Mouse (Mus musculus) stomach, embryonic 16.5 days (tissue): ENCODE results near the gene Gm26602. TPM values are rescaled to one million over a fixed set of nuclear protein-coding genes. Genes with fewer than 3 reads are reported as not detected.

ENCODE experiments used
- ATAC-seq: fragments of 200-750 bp; cut with Nextera tagmentation; 2 replicates; pipeline ENCODE4 v1.8.0; 2017; ENCODE audit warnings: moderate number of reproducible peaks, moderate TSS enrichment; ENCODE audit not compliant: insufficient read depth, low FRiP score
- H3K27ac ChIP-seq: fragments of 300-500 bp; sonication (generic); 2 replicates; pipeline ENCODE4 v1.5.1; 2014; ENCODE audit warnings: low read length
- H3K27me3 ChIP-seq: fragments of 300-500 bp; sonication (generic); 2 replicates; pipeline ENCODE4 v1.6.1; 2014; ENCODE audit warnings: low read length, control low read depth, mixed read lengths; ENCODE audit not compliant: control insufficient read depth, insufficient read depth
- H3K36me3 ChIP-seq: fragments of 300-500 bp; sonication (generic); 2 replicates; pipeline ENCODE4 v1.6.1; 2014; ENCODE audit warnings: low read length; ENCODE audit not compliant: control insufficient read depth, insufficient read depth
- H3K4me1 ChIP-seq: fragments of 300-500 bp; sonication (generic); 2 replicates; pipeline ENCODE4 v1.6.1; 2014; ENCODE audit warnings: low read length, control low read depth, mixed read lengths; ENCODE audit not compliant: control insufficient read depth, insufficient read depth
- H3K4me2 ChIP-seq: fragments of 300-500 bp; sonication (generic); 2 replicates; pipeline ENCODE4 v1.6.1; 2014; ENCODE audit warnings: low read depth, low read length, mixed read lengths
- H3K4me3 ChIP-seq: fragments of 300-500 bp; sonication (generic); replicated peaks from 2 replicates; pipeline ENCODE4 v1.5.1; 2014; ENCODE audit warnings: mild to moderate bottlenecking, low read length
- H3K9ac ChIP-seq: fragments of 300-500 bp; sonication (generic); 2 replicates; pipeline ENCODE4 v1.6.1; 2014; ENCODE audit warnings: low read length
- H3K9me3 ChIP-seq: fragments of 300-500 bp; sonication (generic); replicated peaks from 2 replicates; pipeline ENCODE4 v1.6.1; 2016; ENCODE audit warnings: low read length, control low read depth; ENCODE audit not compliant: control insufficient read depth
- WGBS: fragments of 180-500 bp; shearing (Covaris S2); extraction: QIAGEN DNeasy Blood & Tissue Kit; methylation state at CpG from one replicate; pipeline ENCODE4 v1.1.7; 2014; 5-methylcytosine and 5-hydroxymethylcytosine counted together
- polyA plus RNA-seq: library from polyadenylated mRNA; unstranded; fragments of >200 nt; fragmentation: Nextera tagmentation; extraction: Ambion mirVana; gene quantifications from 2 replicates; pipeline ENCODE4 v1.2.1, GENCODE M21; 2015

Gene Gm26602
- 4.1 TPM in 1 of 2 replicates, not detected in the other for polyA plus RNA-seq

DNA sequence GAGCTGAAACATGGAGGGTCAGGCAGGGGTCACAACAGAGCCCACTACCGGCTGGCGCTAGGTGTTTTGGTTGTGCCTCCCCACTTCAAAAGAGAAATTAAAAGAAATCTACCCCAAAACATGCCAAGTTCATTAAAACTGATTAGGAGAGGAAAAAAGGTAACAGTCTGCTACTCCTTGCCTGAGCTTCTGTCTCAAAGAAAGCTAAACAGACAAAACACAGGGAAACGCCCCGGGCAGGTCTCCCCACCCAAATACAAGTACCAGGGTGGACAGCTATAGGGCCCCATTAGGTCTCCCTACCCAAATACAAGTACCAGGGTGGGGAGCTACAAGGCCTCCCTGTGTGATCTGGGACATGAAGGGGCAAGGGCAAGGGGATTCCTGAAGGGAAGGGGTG, at the start of gene Gm26602:
Gene Gm26602, plus strand, starts transcription at position 301 of the 400 bp plus-strand sequence.
- Histone ChIP-seq H3K4me3 (no peak within 1 kb of the TSS), H3K27me3 (no peaks in the 10 kb centered on the region), H3K27ac (peak within 1 kb of the TSS; percentile 85; the same call in 1 of the 2 replicates), H3K36me3 (peaks cover 16% of the 10 kb centered on the region; the same call in 1 of the 2 replicates), H3K9ac (peak within 1 kb of the TSS; percentile 34), H3K9me3 (no peaks in the 10 kb centered on the region), H3K4me1 (peaks cover 23% of the 10 kb centered on the region), H3K4me2 (no peak within 1 kb of the TSS)
- 93% methylated on average over 4 of the region's 4 CpGs for WGBS
- ATAC-seq, result no peak

DNA sequence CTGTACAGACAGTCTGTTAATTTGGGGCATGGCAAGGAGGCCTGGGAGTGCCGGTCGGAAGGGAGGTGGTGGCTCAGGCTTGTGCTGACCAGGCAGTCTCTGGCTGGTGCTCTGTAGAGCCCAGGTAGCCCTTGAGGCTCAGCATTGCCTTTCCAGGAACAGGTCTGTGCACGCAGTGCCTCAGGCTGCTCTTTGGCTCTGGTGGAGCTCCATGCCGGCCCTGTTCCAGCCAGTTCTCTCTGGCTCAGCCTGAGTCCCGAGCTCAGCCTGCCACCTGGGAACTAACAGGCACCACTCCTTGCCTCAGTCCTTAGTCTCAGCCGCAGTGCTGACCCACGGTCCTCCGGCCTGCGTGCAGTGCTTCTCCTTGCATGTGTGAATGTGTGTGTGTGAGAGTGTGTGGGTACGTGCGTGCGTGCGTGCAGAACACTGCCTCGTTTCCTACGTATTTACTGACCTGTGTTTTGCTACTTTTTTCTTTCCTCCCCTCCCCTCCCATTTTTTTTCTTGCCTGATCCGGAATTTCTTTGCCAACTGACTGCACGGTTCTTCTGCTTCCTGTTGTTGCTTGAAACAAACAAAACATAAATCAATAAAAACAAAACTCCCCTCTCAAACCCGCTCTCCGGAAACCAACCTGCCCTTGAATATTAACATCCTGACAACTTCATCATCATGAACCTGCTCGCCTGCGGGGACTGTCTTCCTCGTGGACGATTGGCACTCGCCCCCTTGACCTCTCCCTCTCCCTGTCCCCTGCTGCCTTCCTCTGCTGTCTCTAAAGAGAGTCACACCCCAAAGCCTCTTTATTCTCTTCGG, 49.2 kb upstream of the Gm26602 start:
- no peak overlapping the region for H3K4me3 ChIP-seq
- peaks cover 36% of the 10 kb centered on the region for H3K4me1 ChIP-seq
- WGBS, result 72% methylated on average over 25 of the region's 25 CpGs
- H3K9me3 ChIP-seq, result no peaks in the 10 kb centered on the region
- no peak overlapping the region for H3K9ac ChIP-seq
- ATAC-seq, result no peak
- H3K36me3 ChIP-seq, result peaks cover 42% of the 10 kb centered on the region
- no peak overlapping the region for H3K27ac ChIP-seq
- H3K4me2 ChIP-seq, result no peak overlapping the region
- no peaks in the 10 kb centered on the region for H3K27me3 ChIP-seq

DNA sequence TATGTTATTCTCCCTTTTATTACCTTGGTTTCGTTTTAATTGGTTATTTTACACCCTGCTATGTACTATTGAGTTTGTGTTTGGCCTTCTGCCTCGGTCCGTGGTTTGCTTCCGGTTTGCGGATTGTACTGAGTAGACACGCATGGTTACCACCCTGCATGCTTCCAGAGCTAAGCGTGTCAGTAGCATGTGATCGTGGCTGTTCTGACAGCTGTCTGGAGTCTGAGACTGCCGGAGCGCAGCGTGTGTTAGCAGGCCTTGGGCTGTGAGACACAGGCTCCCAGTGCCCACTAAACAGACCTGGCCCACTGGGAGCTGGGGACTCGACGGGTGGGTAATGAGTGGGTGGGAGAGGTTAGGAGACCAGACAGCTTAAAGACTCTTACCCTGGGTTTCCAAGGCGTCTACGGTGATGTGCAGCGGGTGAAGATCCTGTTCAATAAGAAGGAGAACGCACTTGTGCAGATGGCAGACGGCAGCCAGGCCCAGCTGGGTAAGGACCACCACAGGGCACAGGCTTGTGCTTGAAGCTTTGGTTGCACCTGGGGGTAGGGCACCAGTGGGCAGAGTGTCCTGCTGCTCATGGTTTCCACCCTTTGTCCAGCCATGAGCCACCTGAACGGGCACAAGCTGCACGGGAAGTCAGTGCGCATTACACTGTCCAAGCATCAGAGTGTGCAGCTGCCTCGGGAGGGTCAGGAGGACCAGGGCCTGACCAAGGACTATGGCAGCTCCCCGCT, 48.4 kb upstream of the Gm26602 start:
- Histone ChIP-seq H3K27ac (no peak overlapping the region), H3K36me3 (peaks cover 42% of the 10 kb centered on the region), H3K27me3 (no peaks in the 10 kb centered on the region), H3K9me3 (no peaks in the 10 kb centered on the region), H3K4me1 (peaks cover 29% of the 10 kb centered on the region), H3K4me2 (no peak overlapping the region), H3K4me3 (no peak overlapping the region), H3K9ac (no peak overlapping the region)
- no peak for ATAC-seq
- 84% methylated on average over 23 of the region's 23 CpGs for WGBS

DNA sequence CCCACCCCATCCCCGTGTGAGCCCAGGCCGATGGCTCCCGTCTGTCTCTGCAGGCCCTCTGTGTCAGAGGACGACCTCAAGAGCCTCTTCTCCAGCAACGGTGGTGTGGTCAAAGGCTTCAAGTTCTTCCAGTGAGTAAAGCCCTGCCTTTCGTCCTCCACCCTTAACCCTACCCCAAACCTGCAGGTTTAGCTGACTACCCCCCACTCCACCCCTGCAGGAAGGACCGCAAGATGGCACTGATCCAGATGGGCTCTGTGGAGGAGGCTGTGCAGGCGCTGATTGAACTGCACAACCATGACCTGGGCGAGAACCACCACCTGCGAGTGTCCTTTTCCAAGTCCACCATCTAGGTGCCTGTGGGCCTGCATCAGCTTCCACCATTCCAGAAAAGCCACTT, 47.7 kb upstream of the Gm26602 start:
- Histone ChIP-seq H3K27me3 (no peaks in the 10 kb centered on the region), H3K9ac (no peak overlapping the region), H3K36me3 (peaks cover 42% of the 10 kb centered on the region), H3K27ac (no peak overlapping the region), H3K9me3 (no peaks in the 10 kb centered on the region), H3K4me1 (peaks cover 22% of the 10 kb centered on the region), H3K4me3 (no peak overlapping the region), H3K4me2 (no peak overlapping the region)
- 57% methylated on average over 10 of the region's 10 CpGs for WGBS
- ATAC-seq, result no peak

DNA sequence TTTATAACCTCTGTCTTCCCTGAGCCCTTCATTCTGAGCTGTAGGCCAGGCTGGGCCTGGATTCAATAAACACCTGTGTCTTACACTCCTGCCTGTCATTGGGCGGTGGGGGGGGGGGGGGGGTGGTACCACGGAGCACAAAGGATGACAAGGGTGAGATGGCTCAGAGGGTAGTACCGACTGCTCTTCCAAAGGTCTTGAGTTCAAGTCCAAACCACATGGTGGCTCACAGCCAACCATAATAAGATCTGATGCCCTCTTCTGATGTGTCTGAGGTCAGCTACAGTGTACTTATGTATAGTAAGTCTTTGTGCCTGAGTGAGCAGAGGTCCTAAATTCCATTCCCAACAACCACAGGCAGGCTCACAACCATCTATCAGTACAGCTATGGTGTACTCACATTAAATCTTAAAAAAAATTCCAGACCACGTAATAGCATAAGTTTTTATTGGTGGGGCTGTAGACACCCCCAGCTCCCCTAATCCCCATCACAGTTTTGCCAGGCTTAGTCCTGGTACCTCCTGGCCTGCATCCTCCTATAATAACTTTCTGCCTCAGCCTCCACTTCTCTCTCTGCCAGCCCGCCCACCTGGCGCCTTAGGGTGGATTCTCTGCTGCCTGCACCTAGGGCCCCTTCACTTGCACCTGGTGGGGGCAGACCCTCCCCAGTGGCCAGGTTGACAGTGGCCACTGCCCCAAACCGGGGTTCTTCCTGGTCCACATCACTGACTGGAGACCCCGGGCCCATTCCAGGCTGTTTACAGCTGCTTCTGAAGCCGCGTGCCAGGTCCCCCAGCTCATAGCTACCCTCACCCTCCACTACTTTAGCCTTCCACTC, 46.1 kb upstream of the Gm26602 start:
- H3K9me3 ChIP-seq, result no peaks in the 10 kb centered on the region
- 0 out of 2 replicates have a peak, but pooled peaks cover 7% of the 10 kb centered on the region for H3K4me1 ChIP-seq
- H3K4me3 ChIP-seq, result no peak overlapping the region
- H3K27ac ChIP-seq, result no peak overlapping the region; the same call in 1 of the 2 replicates
- no peak overlapping the region for H3K4me2 ChIP-seq
- H3K9ac ChIP-seq, result no peak overlapping the region
- peak; percentile 8; the same call in 1 of the 2 replicates for ATAC-seq
- WGBS, result 46% methylated on average over 10 of the region's 10 CpGs
- H3K27me3 ChIP-seq, result no peaks in the 10 kb centered on the region
- peaks cover 37% of the 10 kb centered on the region for H3K36me3 ChIP-seq

DNA sequence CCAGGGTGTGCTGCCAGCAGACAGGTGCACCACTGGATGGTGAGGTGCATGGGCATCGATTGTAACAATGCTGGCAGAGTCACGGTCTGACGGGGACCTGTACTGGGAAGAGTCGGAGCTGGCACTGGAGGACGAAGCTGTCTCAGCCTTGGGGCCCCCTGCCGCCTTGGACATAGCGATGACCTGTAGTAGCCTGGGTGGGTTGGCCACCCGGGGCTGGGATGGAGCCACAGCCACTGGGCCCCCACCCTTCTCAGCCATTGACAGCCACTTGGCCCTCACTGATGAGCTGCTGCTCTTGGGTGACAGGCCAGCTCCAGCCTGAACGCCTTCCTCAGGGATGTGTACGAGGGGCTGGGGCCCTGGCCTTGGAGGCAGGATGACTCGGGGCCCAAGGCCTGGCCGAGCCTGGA, 45.5 kb upstream of the Gm26602 start:
- 0 out of 2 replicates have a peak, but pooled peaks have one; percentile 4 for ATAC-seq
- 56% methylated on average over 12 of the region's 12 CpGs for WGBS

DNA sequence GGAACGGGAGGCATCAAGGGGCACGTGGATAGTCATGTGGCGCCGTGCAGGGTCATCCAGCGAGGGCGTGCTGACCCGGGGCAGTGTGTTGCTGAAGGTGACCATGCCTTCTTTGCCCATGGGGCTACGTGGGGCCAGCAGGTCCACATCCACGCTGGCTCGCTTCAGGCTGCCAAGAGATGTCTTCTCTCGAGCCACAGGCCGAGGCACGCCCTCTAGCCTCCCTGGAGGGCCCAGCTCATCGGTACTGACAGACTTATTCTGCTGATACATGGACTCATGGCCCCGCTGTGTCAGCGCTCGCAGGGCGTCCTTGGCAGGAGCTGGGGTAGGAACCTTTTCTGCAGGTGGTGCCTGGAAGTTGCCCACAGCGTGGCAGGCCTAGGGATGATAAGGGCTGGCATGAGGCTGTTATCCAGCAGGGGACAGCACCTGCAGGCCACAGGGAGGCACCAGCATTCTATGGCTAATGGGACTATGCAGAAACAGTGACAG, 44.8 kb upstream of the Gm26602 start:
- H3K9me3 ChIP-seq, result no peaks in the 10 kb centered on the region
- 0 out of 2 replicates have a peak, but pooled peaks cover 3% of the 10 kb centered on the region for H3K4me1 ChIP-seq
- H3K4me3 ChIP-seq, result no peak overlapping the region
- H3K27me3 ChIP-seq, result no peaks in the 10 kb centered on the region
- H3K36me3 ChIP-seq, result peaks cover 24% of the 10 kb centered on the region
- 64% methylated on average over 19 of the region's 19 CpGs for WGBS
- no peak overlapping the region for H3K4me2 ChIP-seq
- no peak overlapping the region for H3K9ac ChIP-seq
- H3K27ac ChIP-seq, result no peak overlapping the region; the same call in 1 of the 2 replicates
- ATAC-seq, result no peak

More for the DNA sequence above, 45.5 kb upstream of the Gm26602 start:
- H3K27me3 ChIP-seq, result no peaks in the 10 kb centered on the region
- no peak overlapping the region; the same call in 1 of the 2 replicates for H3K27ac ChIP-seq
- H3K36me3 ChIP-seq, result peaks cover 31% of the 10 kb centered on the region
- no peak overlapping the region for H3K4me3 ChIP-seq
- no peak overlapping the region for H3K9ac ChIP-seq
- no peaks in the 10 kb centered on the region for H3K9me3 ChIP-seq
- 0 out of 2 replicates have a peak, but pooled peaks cover 5% of the 10 kb centered on the region for H3K4me1 ChIP-seq
- H3K4me2 ChIP-seq, result no peak overlapping the region

DNA sequence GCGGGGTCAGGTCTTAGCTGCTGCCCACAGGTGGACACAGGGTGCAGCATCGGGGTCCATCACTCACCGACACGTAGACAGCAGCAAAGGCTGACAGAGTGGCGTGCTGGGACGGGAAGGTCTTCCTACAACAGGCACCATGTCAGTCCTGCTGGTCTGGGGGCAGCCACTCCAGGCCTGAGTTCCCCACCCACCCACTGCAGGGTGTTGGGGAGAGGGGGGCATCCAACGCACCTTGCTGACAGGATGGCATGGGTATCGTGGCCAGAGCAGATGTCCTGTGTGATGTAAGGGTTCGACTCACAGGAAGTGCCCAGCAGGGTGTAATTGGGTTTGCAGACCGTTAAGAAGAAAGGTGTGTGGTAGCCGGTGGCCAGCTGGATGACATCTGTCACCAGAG, 44.1 kb upstream of the Gm26602 start:
- no peak overlapping the region for H3K4me3 ChIP-seq
- no peak overlapping the region for H3K27ac ChIP-seq
- H3K4me2 ChIP-seq, result no peak overlapping the region
- no peaks in the 10 kb centered on the region for H3K9me3 ChIP-seq
- 72% methylated on average over 11 of the region's 11 CpGs for WGBS
- no peak overlapping the region for H3K9ac ChIP-seq
- ATAC-seq, result no peak
- 0 out of 2 replicates have a peak, but pooled peaks cover 3% of the 10 kb centered on the region for H3K4me1 ChIP-seq
- H3K27me3 ChIP-seq, result no peaks in the 10 kb centered on the region
- peaks cover 19% of the 10 kb centered on the region for H3K36me3 ChIP-seq
